Mouse (Mus musculus): ENCODE data around the gene Ttc7.

Gene Ttc7

GRCm38 (mm10) chr17:87336910-87337309 is 54.2 kb downstream of the Ttc7 start:
- DNase-seq (ENCODE audit: low read depth, low spot score), result no peak

GRCm38 (mm10) chr17:87337683-87338082 is 55.0 kb downstream of the Ttc7 start:
- DNase-seq (ENCODE audit: low read depth, low spot score), result no peak

- no peak for DNase-seq (ENCODE audit: low read depth, low spot score)
Observed at GRCm38 (mm10) chr17:87339122-87339521, 56.4 kb downstream of the Ttc7 start.

GRCm38 (mm10) chr17:87343060-87343703 is 60.5 kb downstream of the Ttc7 start:
- no peak for DNase-seq (ENCODE audit: low read depth, low spot score)

- DNase-seq (ENCODE audit: low read depth, low spot score), result no peak
Observed at GRCm38 (mm10) chr17:87344441-87345251, 62.0 kb downstream of the Ttc7 start.

GRCm38 (mm10) chr17:87345252-87345593 is 62.5 kb downstream of the Ttc7 start:
- DNase-seq (ENCODE audit: low read depth, low spot score), result no peak

- no peak for DNase-seq (ENCODE audit: low read depth, low spot score)
Observed at GRCm38 (mm10) chr17:87348353-87348752, 65.7 kb downstream of the Ttc7 start.

GRCm38 (mm10) chr17:87349069-87349468 is 66.4 kb downstream of the Ttc7 start:
- no peak for DNase-seq (ENCODE audit: low read depth, low spot score)

GRCm38 (mm10) chr17:87349575-87349974 is 66.9 kb downstream of the Ttc7 start:
- no peak for DNase-seq (ENCODE audit: low read depth, low spot score)

- DNase-seq (ENCODE audit: low read depth, low spot score), result no peak
Observed at GRCm38 (mm10) chr17:87350471-87351240, 68.0 kb downstream of the Ttc7 start.

- DNase-seq (ENCODE audit: low read depth, low spot score), result no peak
Observed at GRCm38 (mm10) chr17:87351241-87352105, 68.8 kb downstream of the Ttc7 start.

- DNase-seq (ENCODE audit: low read depth, low spot score), result no peak
Observed at GRCm38 (mm10) chr17:87352106-87352897, 69.6 kb downstream of the Ttc7 start.

GRCm38 (mm10) chr17:87352898-87353225 is 70.2 kb downstream of the Ttc7 start:
- no peak for DNase-seq (ENCODE audit: low read depth, low spot score)

- DNase-seq (ENCODE audit: low read depth, low spot score), result no peak
Observed at GRCm38 (mm10) chr17:87353745-87354320, 71.1 kb downstream of the Ttc7 start.

GRCm38 (mm10) chr17:87355456-87355855 is 72.8 kb downstream of the Ttc7 start:
- DNase-seq (ENCODE audit: low read depth, low spot score), result no peak

- DNase-seq (ENCODE audit: low read depth, low spot score), result no peak
Observed at GRCm38 (mm10) chr17:87356261-87356660, 73.6 kb downstream of the Ttc7 start.

- DNase-seq (ENCODE audit: low read depth, low spot score), result no peak
Observed at GRCm38 (mm10) chr17:87357506-87357905, 74.8 kb downstream of the Ttc7 start.

- no peak for DNase-seq (ENCODE audit: low read depth, low spot score)
Observed at GRCm38 (mm10) chr17:87361132-87361531, 78.4 kb downstream of the Ttc7 start.

- DNase-seq (ENCODE audit: low read depth, low spot score), result no peak
Observed at GRCm38 (mm10) chr17:87364108-87364507, 81.4 kb downstream of the Ttc7 start.

- no peak for DNase-seq (ENCODE audit: low read depth, low spot score)
Observed at GRCm38 (mm10) chr17:87365268-87365667, 82.6 kb downstream of the Ttc7 start.

Data from retina, postnatal 7 days (tissue).